Mouse (Mus musculus) neural tube, embryonic 13.5 days (tissue): ENCODE results near the gene Tmbim6. TPM values are rescaled to one million over a fixed set of nuclear protein-coding genes. Genes with fewer than 3 reads are reported as not detected.
A peak's percentile ranks its signal among the peaks of the same experiment; 100 is the strongest.

Experiments
- ATAC-seq: fragments of 200-750 bp; cut with Nextera tagmentation; 2 replicates; pipeline ENCODE4 v1.8.0; 2017; ENCODE audit warnings: low read depth, mild to moderate bottlenecking, moderate TSS enrichment, moderate library complexity
- H3K27ac ChIP-seq: fragments of 300-500 bp; sonication (generic); replicated peaks from 2 replicates; pipeline ENCODE4 v1.5.1; 2015; ENCODE audit warnings: moderate library complexity, mild to moderate bottlenecking, inconsistent platforms
- H3K27me3 ChIP-seq: fragments of 300-500 bp; sonication (generic); 2 replicates; pipeline ENCODE4 v1.6.1; 2015; ENCODE audit warnings: mild to moderate bottlenecking, inconsistent platforms
- H3K36me3 ChIP-seq: fragments of 300-500 bp; sonication (generic); 2 replicates; pipeline ENCODE4 v1.6.1; 2015; ENCODE audit warnings: mild to moderate bottlenecking, inconsistent platforms
- H3K4me1 ChIP-seq: fragments of 300-500 bp; sonication (generic); replicated peaks from 2 replicates; pipeline ENCODE4 v1.6.1; 2015; ENCODE audit warnings: inconsistent platforms
- H3K4me2 ChIP-seq: fragments of 300-500 bp; sonication (generic); 2 replicates; pipeline ENCODE4 v1.6.1; 2015; ENCODE audit warnings: inconsistent platforms, mild to moderate bottlenecking, moderate library complexity
- H3K4me3 ChIP-seq: fragments of 300-500 bp; sonication (generic); 2 replicates; pipeline ENCODE4 v1.5.1; 2015; ENCODE audit warnings: mild to moderate bottlenecking, inconsistent platforms
- H3K9ac ChIP-seq: fragments of 300-500 bp; sonication (generic); 2 replicates; pipeline ENCODE4 v1.6.1; 2015; ENCODE audit warnings: moderate library complexity, mild to moderate bottlenecking, inconsistent platforms
- H3K9me3 ChIP-seq: fragments of 300-500 bp; sonication (generic); 2 replicates; pipeline ENCODE4 v1.6.1; 2016; ENCODE audit warnings: inconsistent platforms
- WGBS: fragments of 180-500 bp; shearing (Covaris S2); methylation state at CpG from one replicate; pipeline ENCODE4 v1.1.7; 2015; 5-methylcytosine and 5-hydroxymethylcytosine counted together
- polyA plus RNA-seq: library from polyadenylated mRNA; unstranded; fragments of >200 nt; fragmentation: Nextera tagmentation; extraction: Ambion mirVana; gene quantifications from 2 replicates; pipeline ENCODE4 v1.2.1, GENCODE M21; 2015

The Tmbim6 gene
- polyA plus RNA-seq, 1 experiment from 2014 or later, result 254 TPM

DNA sequence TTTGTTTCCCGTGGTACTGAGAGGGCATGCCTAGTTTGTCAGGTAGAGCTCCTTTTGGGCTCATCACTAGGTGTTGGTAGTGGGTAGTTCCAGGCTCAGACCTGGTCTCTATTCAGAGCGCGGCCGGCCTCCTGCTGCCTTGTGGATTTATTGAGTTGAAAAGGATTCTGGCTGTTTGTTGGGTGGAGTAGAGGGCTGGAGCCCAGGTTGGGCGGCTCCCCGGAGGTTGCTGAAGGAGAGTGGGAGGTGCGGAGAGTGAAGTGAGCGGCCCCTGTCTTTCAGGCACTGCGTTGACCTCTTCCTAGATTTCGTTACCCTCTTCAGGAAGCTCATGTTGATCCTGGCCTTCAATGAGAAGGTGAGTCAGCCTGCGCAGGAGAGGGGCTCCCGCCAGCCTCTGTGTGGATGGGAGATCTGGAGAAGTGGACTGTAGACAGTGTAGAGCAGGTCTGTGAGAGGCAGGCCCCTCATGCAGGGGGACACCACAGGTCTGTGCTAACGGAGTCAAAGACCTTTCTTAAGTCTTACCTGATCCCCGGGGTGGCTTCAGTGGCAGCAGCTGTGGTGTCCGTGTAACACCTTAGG, 14.4 kb downstream of the Tmbim6 start:
- no peak for ATAC-seq
- H3K36me3 ChIP-seq, result peaks cover 86% of the 10 kb centered on the region
- no peak overlapping the region for H3K4me2 ChIP-seq
- H3K9me3 ChIP-seq, result no peaks in the 10 kb centered on the region
- H3K9ac ChIP-seq, result no peak overlapping the region
- H3K4me1 ChIP-seq, result no peaks in the 10 kb centered on the region
- WGBS, result 90% methylated on average over 15 of the region's 15 CpGs
- H3K27me3 ChIP-seq, result no peaks in the 10 kb centered on the region
- H3K4me3 ChIP-seq, result no peak overlapping the region
- no peak overlapping the region for H3K27ac ChIP-seq

- no peak overlapping the region for H3K9ac ChIP-seq
- H3K27me3 ChIP-seq, result no peaks in the 10 kb centered on the region
- WGBS, result 91% methylated on average over 9 of the region's 9 CpGs
- no peak overlapping the region for H3K4me2 ChIP-seq
- H3K4me1 ChIP-seq, result no peaks in the 10 kb centered on the region
- H3K27ac ChIP-seq, result no peak overlapping the region
- H3K36me3 ChIP-seq, result peaks cover 70% of the 10 kb centered on the region
- no peaks in the 10 kb centered on the region for H3K9me3 ChIP-seq
- no peak overlapping the region for H3K4me3 ChIP-seq
- ATAC-seq, result no peak
Observed at GRCm38 (mm10) chr15:99408845-99409244, 16.2 kb downstream of the Tmbim6 start.

DNA sequence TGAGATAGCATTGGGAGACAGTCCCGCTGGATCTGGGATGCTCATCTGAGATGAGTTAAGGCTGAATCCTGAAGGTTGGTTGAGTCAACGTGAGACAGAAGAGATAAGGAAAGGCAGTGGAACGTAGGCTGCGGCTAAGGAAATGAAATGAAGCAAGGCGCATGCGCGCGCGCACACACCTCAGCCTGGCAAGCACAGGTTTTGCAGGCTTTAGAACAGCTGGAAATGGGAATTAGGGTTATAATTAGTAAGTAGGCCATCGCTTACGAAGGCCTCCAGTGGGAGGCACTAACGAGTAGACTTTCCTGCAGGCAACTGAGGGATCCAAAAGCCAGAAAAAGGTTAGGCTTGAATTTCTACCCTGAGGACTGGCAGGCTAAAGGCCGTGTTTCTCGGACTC, 19.1 kb downstream of the Tmbim6 start:
- Histone ChIP-seq H3K4me1 (peaks cover under 1% of the 10 kb centered on the region; the same call in 1 of the 2 replicates), H3K36me3 (peaks cover 41% of the 10 kb centered on the region), H3K27ac (no peak overlapping the region; the same call in 1 of the 2 replicates), H3K4me3 (no peak overlapping the region), H3K4me2 (no peak overlapping the region), H3K9ac (no peak overlapping the region), H3K27me3 (no peaks in the 10 kb centered on the region), H3K9me3 (no peaks in the 10 kb centered on the region)
- no peak for ATAC-seq
- 58% methylated on average over 14 of the region's 14 CpGs for WGBS

- Histone ChIP-seq H3K4me1 (peaks cover 10% of the 10 kb centered on the region), H3K4me3 (no peak overlapping the region), H3K27me3 (no peaks in the 10 kb centered on the region), H3K36me3 (0 out of 2 replicates have a peak, but pooled peaks cover under 1% of the 10 kb centered on the region), H3K4me2 (no peak overlapping the region), H3K9ac (no peak overlapping the region), H3K9me3 (no peaks in the 10 kb centered on the region), H3K27ac (no peak overlapping the region)
- ATAC-seq, result no peak
- WGBS, result 17% methylated on average over 2 of the region's 2 CpGs
Observed at GRCm38 (mm10) chr15:99415793-99416192, 23.1 kb downstream of the Tmbim6 start.

GRCm38 (mm10) chr15:99416348-99416882, 23.7 kb downstream of the Tmbim6 start:
- WGBS, result 26% methylated on average over 13 of the region's 13 CpGs
- H3K9ac ChIP-seq, result 0 out of 2 replicates have a peak overlapping the region, but pooled peaks have one; percentile 38

GRCm38 (mm10) chr15:99416957-99417356, 24.3 kb downstream of the Tmbim6 start:
- no peak overlapping the region for H3K4me3 ChIP-seq
- 38% methylated on average over 4 of the region's 4 CpGs for WGBS
- no peak for ATAC-seq
- peak overlapping the region; percentile 38; the same call in 1 of the 2 replicates for H3K9ac ChIP-seq
- peaks cover 19% of the 10 kb centered on the region for H3K4me1 ChIP-seq
- no peak overlapping the region for H3K4me2 ChIP-seq
- no peaks in the 10 kb centered on the region for H3K27me3 ChIP-seq
- no peak overlapping the region for H3K27ac ChIP-seq
- H3K9me3 ChIP-seq, result no peaks in the 10 kb centered on the region
- peaks cover 9% of the 10 kb centered on the region for H3K36me3 ChIP-seq

More at GRCm38 (mm10) chr15:99416348-99416882, 23.7 kb downstream of the Tmbim6 start:
- H3K9me3 ChIP-seq, result no peaks in the 10 kb centered on the region
- H3K27me3 ChIP-seq, result no peaks in the 10 kb centered on the region
- H3K4me1 ChIP-seq, result peaks cover 16% of the 10 kb centered on the region
- ATAC-seq, result peak; percentile 4; the same call in 1 of the 2 replicates
- H3K27ac ChIP-seq, result no peak overlapping the region
- H3K4me2 ChIP-seq, result no peak overlapping the region
- peaks cover 4% of the 10 kb centered on the region; the same call in 1 of the 2 replicates for H3K36me3 ChIP-seq
- no peak overlapping the region for H3K4me3 ChIP-seq

DNA sequence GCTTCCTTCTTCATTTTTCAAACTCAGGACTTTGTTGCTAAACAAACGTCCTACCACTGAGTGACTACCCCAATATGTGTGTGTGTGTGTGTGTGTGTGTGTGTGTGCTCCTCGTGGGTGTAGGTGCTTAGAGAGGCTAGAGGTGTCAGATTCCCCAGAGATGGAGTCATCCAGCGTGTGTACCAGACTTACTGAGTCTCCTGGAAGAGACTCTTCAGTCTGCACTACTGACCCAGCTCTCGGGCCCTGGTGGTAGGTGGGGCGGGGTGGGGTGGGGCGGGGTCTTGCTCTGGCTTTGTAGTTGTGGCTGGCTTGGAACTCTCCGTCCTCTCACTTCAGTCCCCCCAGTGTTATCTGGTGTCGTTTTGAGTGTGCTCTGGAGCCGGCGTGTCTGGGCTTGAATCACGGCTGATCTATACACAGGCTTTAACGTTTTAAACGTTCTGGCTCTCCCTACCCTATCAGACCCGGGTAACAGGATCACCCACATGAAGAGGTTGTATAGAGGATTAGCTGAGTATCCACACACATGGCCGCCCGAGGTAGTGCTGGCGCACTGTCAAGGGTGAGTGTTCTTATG, 25.1 kb downstream of the Tmbim6 start:
- Histone ChIP-seq H3K27me3 (no peaks in the 10 kb centered on the region), H3K9ac (no peak overlapping the region), H3K4me2 (no peak overlapping the region), H3K27ac (no peak overlapping the region), H3K9me3 (no peaks in the 10 kb centered on the region), H3K4me3 (no peak overlapping the region), H3K36me3 (peaks cover 18% of the 10 kb centered on the region), H3K4me1 (peaks cover 19% of the 10 kb centered on the region)
- no peak for ATAC-seq
- 43% methylated on average over 17 of the region's 17 CpGs for WGBS

DNA sequence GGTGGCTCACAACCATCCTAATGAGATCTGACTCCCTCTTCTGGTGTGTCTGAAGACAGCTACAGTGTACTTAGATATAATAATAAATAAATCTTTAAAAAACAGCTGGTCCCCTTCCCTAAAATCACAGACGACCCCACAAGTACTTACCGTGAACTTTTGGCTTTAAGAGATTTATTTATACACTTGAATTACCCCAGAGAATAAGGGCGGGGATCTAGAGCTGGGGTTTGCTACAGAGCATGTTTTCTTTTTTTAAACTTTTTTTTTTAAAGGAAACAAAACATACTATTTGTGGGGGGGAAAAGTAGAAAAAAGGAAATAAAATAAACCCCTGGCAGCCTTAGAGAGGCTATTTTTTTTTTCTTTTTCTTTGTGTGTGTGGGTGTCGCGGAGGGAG, 27.4 kb downstream of the Tmbim6 start:
- peak overlapping the region; percentile 42 for H3K4me2 ChIP-seq
- H3K27me3 ChIP-seq, result no peaks in the 10 kb centered on the region
- no peak for ATAC-seq
- no peaks in the 10 kb centered on the region for H3K9me3 ChIP-seq
- H3K4me3 ChIP-seq, result no peak overlapping the region
- peaks cover 41% of the 10 kb centered on the region for H3K36me3 ChIP-seq
- H3K4me1 ChIP-seq, result peaks cover 19% of the 10 kb centered on the region
- H3K9ac ChIP-seq, result no peak overlapping the region
- WGBS, result 22% methylated on average over 5 of the region's 5 CpGs
- peak overlapping the region; percentile 86 for H3K27ac ChIP-seq

DNA sequence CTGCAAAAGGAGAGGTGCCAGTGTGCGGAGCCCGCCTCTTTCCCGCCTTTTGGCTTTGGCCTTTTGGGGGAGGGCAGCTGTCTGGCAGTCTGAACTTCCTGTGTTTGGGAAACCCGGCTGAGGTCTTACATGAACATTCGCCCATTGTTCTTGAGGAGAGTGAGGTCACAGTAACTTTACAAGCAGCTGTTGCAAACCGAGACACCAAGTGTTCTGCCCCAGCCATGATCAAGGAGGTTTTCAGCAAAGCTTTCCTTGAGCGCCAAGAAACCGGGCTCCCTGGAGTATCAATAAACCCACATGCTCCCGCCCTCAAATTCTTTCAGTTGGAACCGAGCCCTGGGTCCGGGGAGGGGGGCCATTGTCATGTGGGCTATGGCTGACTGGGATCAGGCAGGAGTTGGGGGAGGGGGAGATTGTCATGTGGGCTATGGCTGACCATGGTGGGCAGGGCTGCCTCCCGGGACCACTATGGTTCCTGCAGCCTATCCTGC, 27.9 kb downstream of the Tmbim6 start:
- WGBS, result 5% methylated on average over 12 of the region's 12 CpGs
- ATAC-seq, result peak; percentile 62; the same call in 1 of the 2 replicates
- Histone ChIP-seq H3K27me3 (no peaks in the 10 kb centered on the region), H3K4me1 (peaks cover 19% of the 10 kb centered on the region), H3K4me2 (peak overlapping the region; percentile 42), H3K4me3 (no peak overlapping the region), H3K36me3 (peaks cover 45% of the 10 kb centered on the region), H3K9ac (no peak overlapping the region), H3K27ac (peak overlapping the region; percentile 86), H3K9me3 (no peaks in the 10 kb centered on the region)

DNA sequence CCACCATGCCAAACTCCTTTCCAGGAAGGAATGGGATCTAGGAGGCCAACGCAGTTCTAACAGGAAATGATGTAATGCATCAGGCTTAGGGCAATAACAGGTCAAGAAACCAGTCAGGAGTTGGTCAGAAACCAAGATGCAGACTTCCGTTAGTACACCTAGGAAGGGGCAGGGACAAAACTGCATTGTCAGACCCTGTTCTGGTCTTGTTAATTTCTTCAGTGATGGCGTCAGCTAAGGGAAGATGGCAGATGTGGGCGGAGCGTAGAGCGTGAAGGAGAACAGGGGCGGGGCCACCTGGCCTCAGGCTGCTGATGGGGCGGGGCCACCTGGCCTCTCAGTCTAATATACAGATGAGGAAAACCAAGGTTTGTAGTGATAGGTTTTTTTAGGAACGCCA, 28.5 kb downstream of the Tmbim6 start:
- H3K9ac ChIP-seq, result no peak overlapping the region
- H3K4me2 ChIP-seq, result peak overlapping the region; percentile 42
- no peaks in the 10 kb centered on the region for H3K27me3 ChIP-seq
- H3K9me3 ChIP-seq, result no peaks in the 10 kb centered on the region
- ATAC-seq, result no peak
- H3K4me3 ChIP-seq, result no peak overlapping the region
- H3K36me3 ChIP-seq, result peaks cover 51% of the 10 kb centered on the region
- peaks cover 19% of the 10 kb centered on the region for H3K4me1 ChIP-seq
- WGBS, result 80% methylated on average over 9 of the region's 9 CpGs
- H3K27ac ChIP-seq, result peak overlapping the region; percentile 86

DNA sequence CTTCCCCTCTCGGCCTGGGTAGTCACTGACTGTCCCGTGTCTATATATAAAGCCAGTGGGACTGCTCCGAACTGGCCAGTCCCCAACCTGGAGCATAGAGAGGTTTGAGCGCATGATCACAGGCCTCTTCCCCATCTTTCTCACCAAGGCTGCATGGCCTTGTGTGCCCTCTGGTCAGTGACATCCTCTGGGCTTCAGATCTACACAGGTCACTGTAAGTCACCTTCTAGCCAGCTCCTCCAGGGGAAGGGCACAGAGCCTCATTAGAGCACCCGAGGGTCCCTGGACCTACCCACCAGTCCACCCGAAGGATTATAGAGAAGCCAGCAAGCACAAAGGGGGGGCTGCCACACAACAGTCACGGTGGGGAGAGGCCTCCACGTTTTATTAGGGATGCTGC, 29.0 kb downstream of the Tmbim6 start:
- no peak overlapping the region for H3K4me3 ChIP-seq
- peak overlapping the region; percentile 86 for H3K27ac ChIP-seq
- H3K4me1 ChIP-seq, result peaks cover 19% of the 10 kb centered on the region
- peaks cover 57% of the 10 kb centered on the region for H3K36me3 ChIP-seq
- no peak overlapping the region for H3K9ac ChIP-seq
- H3K9me3 ChIP-seq, result no peaks in the 10 kb centered on the region
- 82% methylated on average over 8 of the region's 8 CpGs for WGBS
- H3K4me2 ChIP-seq, result no peak overlapping the region
- ATAC-seq, result no peak
- no peaks in the 10 kb centered on the region for H3K27me3 ChIP-seq

DNA sequence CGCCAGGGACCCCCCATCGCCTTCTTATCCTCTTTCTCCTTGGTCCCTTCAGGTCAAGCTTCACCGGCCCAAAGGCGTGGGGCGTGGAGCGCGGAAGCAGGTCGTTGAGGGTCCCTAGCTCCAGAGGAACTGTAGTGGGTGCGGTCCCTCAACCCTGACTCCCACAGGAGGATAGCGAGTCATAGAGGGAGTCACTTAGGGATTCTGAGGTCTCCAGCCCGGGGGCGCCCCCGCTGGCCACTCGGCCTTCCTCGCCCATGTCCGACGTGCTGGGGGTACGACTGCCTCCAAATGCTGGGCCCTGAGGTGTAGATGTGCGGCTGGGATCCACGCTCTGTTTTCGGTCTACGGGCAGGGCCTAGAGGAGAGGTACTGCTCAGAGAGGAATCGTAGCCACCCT, 29.9 kb downstream of the Tmbim6 start:
- Histone ChIP-seq H3K27me3 (no peaks in the 10 kb centered on the region), H3K4me3 (no peak overlapping the region), H3K4me1 (peaks cover 14% of the 10 kb centered on the region), H3K36me3 (peaks cover 65% of the 10 kb centered on the region), H3K9ac (no peak overlapping the region), H3K4me2 (no peak overlapping the region), H3K9me3 (no peaks in the 10 kb centered on the region), H3K27ac (no peak overlapping the region)
- no peak for ATAC-seq
- WGBS, result 93% methylated on average over 23 of the region's 23 CpGs
